Mouse (Mus musculus) urinary bladder, postnatal 10 days (tissue): ENCODE data around the gene Ephb2.

Experiments
- DNase-seq: peaks from one replicate; pipeline ENCODE4 v3.0.0; 2022; ENCODE audit warnings: low spot score

Gene Ephb2

GRCm38 (mm10) chr4:136731761-136732160 lies 104.0 kb downstream of the Ephb2 start:
- DNase-seq: no peak

- DNase-seq: no peak
Measured at GRCm38 (mm10) chr4:136731008-136731609, 104.7 kb downstream of the Ephb2 start.

GRCm38 (mm10) chr4:136730501-136730900 lies 105.3 kb downstream of the Ephb2 start:
- no peak for DNase-seq

GRCm38 (mm10) chr4:136729574-136729973 lies 106.2 kb downstream of the Ephb2 start:
- DNase-seq: no peak

- DNase-seq: no peak
Measured at GRCm38 (mm10) chr4:136726941-136727340, 108.8 kb downstream of the Ephb2 start.

GRCm38 (mm10) chr4:136724731-136725130 lies 111.1 kb downstream of the Ephb2 start:
- DNase-seq: no peak

GRCm38 (mm10) chr4:136722361-136723082 lies 113.3 kb downstream of the Ephb2 start:
- no peak for DNase-seq

- DNase-seq: no peak
Measured at GRCm38 (mm10) chr4:136721937-136722336, 113.9 kb downstream of the Ephb2 start.

- no peak for DNase-seq
Measured at GRCm38 (mm10) chr4:136720025-136720424, 115.8 kb downstream of the Ephb2 start.

GRCm38 (mm10) chr4:136718193-136718986 lies 117.4 kb downstream of the Ephb2 start:
- DNase-seq: no peak

GRCm38 (mm10) chr4:136716561-136716972 lies 119.2 kb downstream of the Ephb2 start:
- DNase-seq: no peak

GRCm38 (mm10) chr4:136714530-136714929 lies 121.3 kb downstream of the Ephb2 start:
- DNase-seq: no peak

GRCm38 (mm10) chr4:136713889-136714288 lies 121.9 kb downstream of the Ephb2 start:
- DNase-seq: no peak

- DNase-seq: no peak
Measured at GRCm38 (mm10) chr4:136713431-136713830, 122.4 kb downstream of the Ephb2 start.

- no peak for DNase-seq
Measured at GRCm38 (mm10) chr4:136711985-136712768, 123.6 kb downstream of the Ephb2 start.

GRCm38 (mm10) chr4:136710345-136710744 lies 125.4 kb downstream of the Ephb2 start:
- DNase-seq: no peak

- no peak for DNase-seq
Measured at GRCm38 (mm10) chr4:136708956-136709355, 126.8 kb downstream of the Ephb2 start.

- DNase-seq: no peak
Measured at GRCm38 (mm10) chr4:136706696-136707095, 129.1 kb downstream of the Ephb2 start.

- DNase-seq: no peak
Measured at GRCm38 (mm10) chr4:136705091-136705490, 130.7 kb downstream of the Ephb2 start.

GRCm38 (mm10) chr4:136704551-136704950 lies 131.2 kb downstream of the Ephb2 start:
- DNase-seq: no peak

- no peak for DNase-seq
Measured at GRCm38 (mm10) chr4:136703351-136703750, 132.4 kb downstream of the Ephb2 start.

GRCm38 (mm10) chr4:136702456-136702855 lies 133.3 kb downstream of the Ephb2 start:
- no peak for DNase-seq
